In the genomic region with DNA sequence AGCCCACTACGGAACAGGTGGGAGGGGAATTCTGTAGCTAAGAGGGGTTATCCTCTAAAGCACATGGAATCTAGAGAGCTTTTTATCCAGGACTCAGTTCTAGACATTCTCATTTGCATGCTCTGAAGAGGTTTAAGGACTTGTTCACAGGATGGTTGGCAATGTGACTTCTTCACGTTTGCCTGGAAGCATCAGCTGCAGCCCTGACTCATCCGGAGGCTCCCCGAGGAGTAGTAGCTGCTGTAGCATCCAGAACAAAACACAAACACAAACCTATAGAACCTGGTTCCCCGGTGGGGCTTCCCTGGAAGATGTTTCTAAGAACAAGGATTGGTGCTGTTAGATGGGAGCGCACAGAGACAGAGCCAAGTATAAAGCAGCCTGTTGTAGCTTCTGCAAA, we compare ENCODE assay signal across 23 mouse cellular contexts.
A peak's percentile ranks its signal among the peaks of the same experiment; 100 is the strongest.
DNase-seq lines count a peak whose midpoint lies in the region; ATAC-seq and TF ChIP-seq lines count a peak whose summit lies in the region.
"Had no signal": no experiment of that assay in that cellular context is flagged by ENCODE, and none has a peak within 500 bp of the region (broad histone marks: within the 10 kb centered on the region; RNA-seq: fewer than 3 reads in every experiment).

No protein-coding gene starts in this region.

- peak overlapping the region; percentile 36 for H3K27ac ChIP-seq in layer of hippocampus, adult 2 months
- H3K27ac ChIP-seq in kidney, adult 2 months (ENCODE audit: insufficient read depth, low read depth, low read length), result no peak overlapping the region
- H3K27ac ChIP-seq: embryonic facial prominence, embryonic 10.5 days; embryonic facial prominence, embryonic 12.5 days; forebrain, embryonic 13.5 days; forebrain, embryonic 15.5 days had no signal

- TF ChIP-seq CTCF in layer of hippocampus, adult 2 months (conservative IDR thresholded peaks at IDR 0.05), result no peak
- TF ChIP-seq CTCF in kidney, adult 2 months (conservative IDR thresholded peaks at IDR 0.05; ENCODE audit: insufficient read depth, insufficient read length, low read depth, low read length), result no peak

- H3K4me1 ChIP-seq in kidney, adult 2 months (ENCODE audit: control insufficient read depth, insufficient read depth, low read length), result no peaks in the 10 kb centered on the region

- H3K4me3 ChIP-seq in layer of hippocampus, adult 2 months, result no peak overlapping the region
- no peak overlapping the region for H3K4me3 ChIP-seq in kidney, adult 2 months (ENCODE audit: insufficient read depth, low read depth, low read length)
- H3K4me3 ChIP-seq: embryonic facial prominence, embryonic 10.5 days; embryonic facial prominence, embryonic 12.5 days; forebrain, embryonic 13.5 days; forebrain, embryonic 15.5 days had no signal

- H3K27me3 ChIP-seq in kidney, adult 2 months (replicated peaks; ENCODE audit: control insufficient read depth, insufficient read depth, low read length), result no peaks in the 10 kb centered on the region
- H3K27me3 ChIP-seq: CH12.LX; embryonic facial prominence, embryonic 12.5 days; forebrain, embryonic 13.5 days; forebrain, embryonic 15.5 days had no signal

- 0 out of 2 replicates have a peak, but pooled peaks cover 1% of the 10 kb centered on the region for H3K36me3 ChIP-seq in kidney, adult 2 months (ENCODE audit: control insufficient read depth, insufficient read depth, low read length)
- H3K36me3 ChIP-seq: embryonic facial prominence, embryonic 10.5 days; embryonic facial prominence, embryonic 12.5 days; forebrain, embryonic 15.5 days had no signal

- ATAC-seq in monocyte, adult 5-6 weeks (replicated peaks; ENCODE audit: insufficient number of reproducible peaks, low FRiP score, low TSS enrichment, poor library complexity, severe bottlenecking), result no peak
- ATAC-seq: CD4-positive, CD25-positive, alpha-beta regulatory T cell, adult 4 months; forebrain, embryonic 13.5 days; forebrain, embryonic 15.5 days; forebrain, postnatal 0 days had no signal

- WGBS in kidney, adult 2 months, result 88% methylated on average over 6 of the region's 6 CpGs

- TF ChIP-seq POLR2A in kidney, adult 2 months (IDR thresholded peaks at IDR 0.05; ENCODE audit: low read depth, low read length), result no peak

- DNase-seq in cerebellum, postnatal 25 days, result peak; percentile 29 to 45
- DNase-seq in cerebellum, postnatal 4 days (ENCODE audit: low spot score in 2 of 2), result no peak
- no peak for DNase-seq in layer of hippocampus, adult 2 months (ENCODE audit: low spot score in 2 of 2)
- DNase-seq in layer of hippocampus, postnatal 14 days (ENCODE audit: low spot score in 2 of 2), result no peak
- DNase-seq in 3T3-L1 (ENCODE audit: low read depth, low spot score) (peak; percentile 11), NIH3T3 (ENCODE audit: low read depth) (peak; percentile 12)
- DNase-seq in kidney, adult 2 months, result no peak
- DNase-seq: adrenal gland, adult 2 months; adrenal gland, postnatal 10 days; adrenal gland, postnatal 25 days; B cell, adult 2 months; cerebellum, adult 11-12 months; cerebellum, adult 8-10 months; cerebellum, postnatal 10 days; cerebellum, postnatal 36 days; forebrain, postnatal 0 days had no signal

Comparison
In these comparisons a context has a peak if more than half of its experiments do, and no peak if none do; other contexts are left out.
1. DNase-seq: peak in cerebellum, postnatal 25 days (2 of 2), 3T3-L1 (single experiment) and NIH3T3 (single experiment); none in cerebellum, postnatal 4 days (0 of 2), layer of hippocampus, adult 2 months (0 of 2), layer of hippocampus, postnatal 14 days (0 of 2) and kidney, adult 2 months (single experiment).